Mouse (Mus musculus) adrenal gland, postnatal 4 days (tissue): ENCODE data around the gene Nr5a2. TPM values are rescaled to one million over a fixed set of nuclear protein-coding genes. Genes with fewer than 3 reads are reported as not detected.
A peak's percentile ranks its signal among the peaks of the same experiment; 100 is the strongest.

Experiments used
- DNase-seq, 2 experiments: peaks; one replicate each; pipeline ENCODE4 v3.0.0; 2021 to 2022; ENCODE audit warnings: low spot score in 2 of 2, mixed read lengths in 2 of 2
- total RNA-seq, 2 experiments: library from RNA; stranded (reverse); gene quantifications; 2 replicates each; pipeline ENCODE4 v1.2.3; 2021

Gene Nr5a2
- total RNA-seq, 2 experiments from 2014 or later: 3.4 to 5.2 TPM

- DNase-seq: no peak
These were observed 49.3 kb downstream of the Nr5a2 start for GRCm38 (mm10) chr1:136910741-136911593.

GRCm38 (mm10) chr1:136910144-136910543 is 50.1 kb downstream of the Nr5a2 start:
- no peak for DNase-seq

- DNase-seq: no peak
These were observed 50.7 kb downstream of the Nr5a2 start for GRCm38 (mm10) chr1:136909494-136910037.

- no peak for DNase-seq
These were observed 62.1 kb downstream of the Nr5a2 start for GRCm38 (mm10) chr1:136898130-136898529.

- no peak for DNase-seq
These were observed 63.9 kb downstream of the Nr5a2 start for GRCm38 (mm10) chr1:136896351-136896750.

- no peak for DNase-seq
These were observed 64.4 kb downstream of the Nr5a2 start for GRCm38 (mm10) chr1:136895877-136896276.

- no peak for DNase-seq
These were observed 65.5 kb downstream of the Nr5a2 start for GRCm38 (mm10) chr1:136894753-136895152.

- no peak for DNase-seq
These were observed 67.1 kb downstream of the Nr5a2 start for GRCm38 (mm10) chr1:136893162-136893561.

GRCm38 (mm10) chr1:136890439-136890838 is 69.8 kb downstream of the Nr5a2 start:
- no peak for DNase-seq

- no peak for DNase-seq
These were observed 71.5 kb downstream of the Nr5a2 start for GRCm38 (mm10) chr1:136888704-136889103.

- DNase-seq: no peak
These were observed 73.6 kb downstream of the Nr5a2 start for GRCm38 (mm10) chr1:136886678-136887077.

- DNase-seq: no peak
These were observed 76.6 kb downstream of the Nr5a2 start for GRCm38 (mm10) chr1:136883458-136884174.

- no peak for DNase-seq
These were observed 80.0 kb downstream of the Nr5a2 start for GRCm38 (mm10) chr1:136880260-136880659.

- DNase-seq: peak in 1 of 2 experiments; percentile 24
These were observed 85.2 kb downstream of the Nr5a2 start for GRCm38 (mm10) chr1:136875006-136875405.

GRCm38 (mm10) chr1:136868955-136869354 is 91.3 kb downstream of the Nr5a2 start:
- no peak for DNase-seq

- DNase-seq: no peak
These were observed 92.0 kb downstream of the Nr5a2 start for GRCm38 (mm10) chr1:136868285-136868684.

GRCm38 (mm10) chr1:136866481-136867092 is 93.7 kb downstream of the Nr5a2 start:
- DNase-seq: no peak

GRCm38 (mm10) chr1:136863209-136863608 is 97.0 kb downstream of the Nr5a2 start:
- DNase-seq: no peak

GRCm38 (mm10) chr1:136859454-136859853 is 100.8 kb downstream of the Nr5a2 start:
- DNase-seq: no peak

- DNase-seq: no peak
These were observed 101.5 kb downstream of the Nr5a2 start for GRCm38 (mm10) chr1:136858724-136859123.

GRCm38 (mm10) chr1:136856104-136856503 is 104.1 kb downstream of the Nr5a2 start:
- no peak for DNase-seq

- no peak for DNase-seq
These were observed 111.5 kb downstream of the Nr5a2 start for GRCm38 (mm10) chr1:136848791-136849190.
